Mouse (Mus musculus): ENCODE data around the gene Slc22a16. TPM values are rescaled to one million over a fixed set of nuclear protein-coding genes. Genes with fewer than 3 reads are reported as not detected.

Gene Slc22a16
- total and polyA plus RNA-seq, 3 experiments, result not detected

- Histone ChIP-seq H3K9me3 (replicated peaks; ENCODE audit: insufficient read depth, low read length) (no peaks in the 10 kb centered on the region), H3K4me1 (ENCODE audit: control insufficient read depth in 1 of 2, insufficient read depth in 2 of 2, low read length in 2 of 2) (peaks cover 4 to 20% of the 10 kb centered on the region in 2 experiments; a peak in 3 of 4 replicates), H3K4me3 (ENCODE audit: control insufficient read depth in 1 of 2, insufficient read depth in 1 of 2, low read depth in 2 of 2, low read length in 2 of 2) (peak overlapping the region; percentile 49 to 57), H3K79me2 (ENCODE audit: control insufficient read depth, insufficient read depth, low read length, poor library complexity) (no peaks in the 10 kb centered on the region), H3K36me3 (ENCODE audit: control insufficient read depth in 1 of 2, insufficient read depth in 2 of 2, low read length in 2 of 2) (peaks cover 0 to 10% of the 10 kb centered on the region in 2 experiments; a peak in 2 of 4 replicates), H3K27ac (ENCODE audit: control insufficient read depth, low read depth, low read length) (peak overlapping the region; percentile 77), H3K27me3 (ENCODE audit: control insufficient read depth in 1 of 2, insufficient read depth in 2 of 2, low read length in 2 of 2) (no peaks in the 10 kb centered on the region; a peak in 1 of 4 replicates), H3K9ac (ENCODE audit: control insufficient read depth, low read depth, low read length, poor library complexity, severe bottlenecking) (peak overlapping the region; percentile 48)
- peak; percentile 59 for DNase-seq (ENCODE audit: low read depth, low spot score)
- TF ChIP-seq MAX (IDR thresholded peaks at IDR 0.05; ENCODE audit: low read length), result no peak
- TF ChIP-seq POLR2AphosphoS5 (IDR thresholded peaks at IDR 0.05; ENCODE audit: borderline replicate concordance, low read depth, low read length), result no peak
- TF ChIP-seq GATA1 (IDR thresholded peaks at IDR 0.05; ENCODE audit: low read depth, low read length), result peak; percentile 35; the same call in 1 of the 2 replicates
- no peak for TF ChIP-seq MAFK (IDR thresholded peaks at IDR 0.05; ENCODE audit: borderline replicate concordance, low read depth, low read length)
- no peak for TF ChIP-seq USF2 (IDR thresholded peaks at IDR 0.05; ENCODE audit: borderline replicate concordance in 1 of 2, insufficient read depth in 1 of 2, low read depth in 1 of 2, low read length in 2 of 2)
- TF ChIP-seq CHD2 (IDR thresholded peaks at IDR 0.05; ENCODE audit: low read length), result no peak
- no peak for TF ChIP-seq UBTF (IDR thresholded peaks at IDR 0.05; ENCODE audit: borderline replicate concordance, insufficient read depth, low read depth, low read length)
- no peak for TF ChIP-seq ZKSCAN1 (IDR thresholded peaks at IDR 0.05; ENCODE audit: low read depth, low read length)
- no peak for TF ChIP-seq TAL1 (IDR thresholded peaks at IDR 0.05; ENCODE audit: low read length)
- TF ChIP-seq TBP (IDR thresholded peaks at IDR 0.05; ENCODE audit: low read depth, low read length), result 0 out of 2 replicates have a peak, but pooled peaks have one; percentile 39
- no peak for TF ChIP-seq JUND (IDR thresholded peaks at IDR 0.05; ENCODE audit: low read depth, low read length)
- 0 out of 2 replicates have a peak, but pooled peaks have one; percentile 30 for TF ChIP-seq ETS1 (IDR thresholded peaks at IDR 0.05; ENCODE audit: low read depth, low read length)
- no peak for TF ChIP-seq GABPA (IDR thresholded peaks at IDR 0.05; ENCODE audit: low read depth, low read length)
- TF ChIP-seq E2F4 (IDR thresholded peaks at IDR 0.05; ENCODE audit: borderline replicate concordance, low read depth, low read length), result no peak
- no peak for TF ChIP-seq ZNF384 (IDR thresholded peaks at IDR 0.05; ENCODE audit: low read depth, low read length)
- no peak for TF ChIP-seq MXI1 (IDR thresholded peaks at IDR 0.05; ENCODE audit: low read depth, low read length)
- TF ChIP-seq USF1 (IDR thresholded peaks at IDR 0.05; ENCODE audit: low read depth, low read length), result no peak
- TF ChIP-seq EP300 (IDR thresholded peaks at IDR 0.05; ENCODE audit: low read depth in 1 of 2, low read length in 2 of 2), result 0 out of 4 replicates have a peak, but pooled peaks of 1 of the 2 experiments have one; percentile 4
- no peak for TF ChIP-seq CHD1 (IDR thresholded peaks at IDR 0.05; ENCODE audit: low read depth, low read length)
- TF ChIP-seq NRF1 (IDR thresholded peaks at IDR 0.05; ENCODE audit: insufficient read depth, low read depth, low read length, poor library complexity, severe bottlenecking), result no peak
- no peak for TF ChIP-seq NELFE (IDR thresholded peaks at IDR 0.05; ENCODE audit: low read depth, low read length)
- TF ChIP-seq SIN3A (IDR thresholded peaks at IDR 0.05; ENCODE audit: low read length), result no peak
- no peak for TF ChIP-seq ZC3H11A (IDR thresholded peaks at IDR 0.05; ENCODE audit: low read depth, low read length)
- TF ChIP-seq SMC3 (IDR thresholded peaks at IDR 0.05; ENCODE audit: low read depth, low read length), result no peak
- TF ChIP-seq ZMIZ1 (IDR thresholded peaks at IDR 0.05; ENCODE audit: low read depth, low read length), result no peak
- no peak for TF ChIP-seq RAD21 (IDR thresholded peaks at IDR 0.05; ENCODE audit: low read depth, low read length)
- TF ChIP-seq MYC (IDR thresholded peaks at IDR 0.05; ENCODE audit: low read depth, low read length), result 0 out of 2 replicates have a peak, but pooled peaks have one; percentile 8
- no peak for TF ChIP-seq MEF2A (IDR thresholded peaks at IDR 0.05; ENCODE audit: extremely low read depth, insufficient replicate concordance, low read depth, low read length, poor library complexity, severe bottlenecking)
- TF ChIP-seq HCFC1 (IDR thresholded peaks at IDR 0.05; ENCODE audit: low read depth, low read length), result no peak
- no peak for TF ChIP-seq RCOR1 (IDR thresholded peaks at IDR 0.05; ENCODE audit: low read depth, low read length)
Observed at GRCm38 (mm10) chr10:40525616-40526155, 44.5 kb upstream of the Slc22a16 start.

All from MEL (cell line).